Mouse (Mus musculus) layer of hippocampus, adult 8-10 months (tissue): ENCODE measurements at regions not wholly inside any gene's neighbourhood (a gene's known extent, or its start where the extent isn't known, plus 50 kb on each side); places are given as distances from the start of the nearest gene placed in this dataset.

Source experiments
- DNase-seq, 2 experiments: peaks; one replicate each; pipeline ENCODE4 v3.0.0; 2022; ENCODE audit warnings: low spot score in 2 of 2

GRCm38 (mm10) chr9:40617676-40618062, 52.7 kb upstream of the Gm21915 start:
- no peak for DNase-seq

GRCm38 (mm10) chr9:40617036-40617675, 53.3 kb upstream of the Gm21915 start:
- no peak for DNase-seq

- peak; percentile 67 to 79 for DNase-seq
Measured at GRCm38 (mm10) chr9:40616426-40617035, 53.9 kb upstream of the Gm21915 start.

GRCm38 (mm10) chr9:40615891-40616290, 54.5 kb upstream of the Gm21915 start:
- DNase-seq = no peak

GRCm38 (mm10) chr9:40614071-40614470, 56.3 kb upstream of the Gm21915 start:
- DNase-seq = no peak

- DNase-seq = no peak
Measured at GRCm38 (mm10) chr9:40613182-40613581, 57.2 kb upstream of the Gm21915 start.

GRCm38 (mm10) chr9:40612755-40613154, 57.7 kb upstream of the Gm21915 start:
- DNase-seq = no peak

- DNase-seq = no peak
Measured at GRCm38 (mm10) chr9:40612312-40612711, 58.1 kb upstream of the Gm21915 start.

GRCm38 (mm10) chr9:40611626-40612025, 58.8 kb upstream of the Gm21915 start:
- DNase-seq = no peak

GRCm38 (mm10) chr9:40608596-40608995, 61.8 kb upstream of the Gm21915 start:
- no peak for DNase-seq

GRCm38 (mm10) chr9:40607941-40608340, 62.5 kb upstream of the Gm21915 start:
- no peak for DNase-seq

GRCm38 (mm10) chr9:40603521-40603920, 66.9 kb upstream of the Gm21915 start:
- DNase-seq = no peak

GRCm38 (mm10) chr9:40598431-40598831, 67.2 kb upstream of the Gramd1b start:
- no peak for DNase-seq

GRCm38 (mm10) chr9:40587421-40587820, 56.2 kb upstream of the Gramd1b start:
- DNase-seq = no peak

- no peak for DNase-seq
Measured at GRCm38 (mm10) chr9:40586581-40586980, 55.4 kb upstream of the Gramd1b start.

GRCm38 (mm10) chr9:40583554-40583953, 52.4 kb upstream of the Gramd1b start:
- peak; percentile 63 to 86 for DNase-seq

GRCm38 (mm10) chr9:40581854-40582253, 50.7 kb upstream of the Gramd1b start:
- no peak for DNase-seq
